Mouse (Mus musculus) yolk sac, embryonic 10.5 days (tissue): ENCODE data around the gene Platr17.

Source experiments
- DNase-seq: peaks from one replicate; pipeline ENCODE4 v3.0.0-alpha.2; 2017; ENCODE audit warnings: low spot score

The Platr17 gene

DNA sequence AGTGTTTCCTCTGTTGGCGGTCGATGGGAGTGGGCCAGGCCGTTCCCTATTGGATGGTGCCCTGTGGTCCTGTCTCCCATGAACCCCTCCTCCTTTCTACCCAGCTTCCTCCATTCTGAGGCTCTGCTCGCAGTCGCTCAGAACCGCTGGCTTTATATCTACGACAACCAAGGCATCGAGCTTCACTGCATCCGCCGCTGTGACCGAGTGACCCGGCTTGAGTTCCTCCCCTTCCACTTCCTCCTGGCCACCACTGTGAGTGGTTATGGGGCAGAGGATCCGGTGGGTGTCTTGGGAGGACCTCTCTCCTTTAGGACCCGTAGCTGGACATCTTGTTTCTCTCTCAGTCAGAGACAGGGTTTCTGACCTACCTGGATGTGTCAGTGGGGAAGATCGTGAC lies 38.5 kb downstream of the Platr17 start:
- no peak for DNase-seq

DNA sequence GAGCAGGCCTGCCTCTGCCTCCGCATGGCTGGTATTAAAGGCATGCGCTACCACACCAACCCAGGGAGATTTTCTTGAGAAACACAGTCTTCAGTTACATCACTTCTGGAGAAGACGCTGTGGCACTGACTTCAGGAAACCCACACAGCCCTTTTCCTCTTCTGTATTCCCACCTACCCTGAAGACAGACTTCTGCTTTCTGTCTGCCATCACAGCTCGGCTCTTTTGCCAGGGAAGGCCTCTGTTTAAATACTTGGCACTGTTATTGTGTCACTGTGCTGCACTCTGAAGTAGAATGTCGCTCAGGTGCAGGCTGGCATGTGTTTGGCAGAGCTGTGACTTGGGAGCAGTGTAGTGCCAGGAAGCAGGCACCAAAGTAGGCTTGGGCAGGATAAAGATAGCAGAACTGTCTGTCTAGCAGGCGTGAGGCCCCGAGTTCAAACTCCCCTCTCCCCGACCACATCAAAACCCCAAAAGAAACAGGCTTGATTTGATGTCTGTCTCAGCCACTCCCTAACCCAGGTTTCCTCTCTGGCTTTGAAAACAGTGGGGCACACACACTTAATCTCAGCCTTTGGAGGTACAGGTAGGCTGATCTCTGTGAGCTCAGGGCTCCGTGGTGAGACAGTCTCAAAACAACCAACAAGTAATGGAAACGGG lies 42.6 kb downstream of the Platr17 start:
- no peak for DNase-seq

DNA sequence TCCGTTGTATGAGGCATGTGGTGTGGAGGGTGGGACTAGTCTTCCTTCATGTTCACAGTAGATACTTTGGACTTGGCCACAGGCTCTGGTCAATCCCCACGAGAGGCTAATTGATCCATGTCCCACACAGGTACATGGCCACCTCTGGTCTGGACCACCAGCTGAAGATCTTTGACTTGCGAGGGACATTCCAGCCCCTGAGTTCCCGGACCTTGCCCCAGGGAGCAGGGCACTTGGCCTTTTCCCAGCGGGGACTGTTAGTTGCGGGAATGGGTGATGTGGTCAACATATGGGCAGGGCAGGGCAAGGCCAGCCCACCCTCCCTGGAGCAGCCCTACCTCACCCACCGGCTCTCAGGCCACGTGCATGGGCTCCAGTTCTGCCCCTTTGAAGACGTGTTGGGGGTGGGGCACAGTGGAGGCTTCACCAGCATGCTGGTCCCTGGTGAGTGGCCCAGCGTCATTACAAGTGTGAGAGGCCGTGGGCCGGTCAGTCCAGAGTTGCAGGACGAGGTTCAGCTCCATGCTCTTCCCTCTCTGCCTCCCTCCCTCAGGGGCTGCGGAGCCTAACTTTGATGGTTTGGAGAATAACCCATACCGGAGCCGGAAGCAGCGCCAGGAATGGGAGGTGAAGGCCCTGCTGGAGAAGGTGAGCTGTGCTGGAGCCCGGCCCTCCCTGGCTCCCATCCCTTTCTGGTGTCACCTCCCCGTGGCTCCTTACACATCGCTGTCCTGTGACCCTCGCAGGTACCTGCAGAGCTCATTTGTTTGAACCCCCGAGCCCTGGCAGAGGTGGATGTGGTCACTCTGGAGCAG lies 43.4 kb downstream of the Platr17 start:
- no peak for DNase-seq

DNA sequence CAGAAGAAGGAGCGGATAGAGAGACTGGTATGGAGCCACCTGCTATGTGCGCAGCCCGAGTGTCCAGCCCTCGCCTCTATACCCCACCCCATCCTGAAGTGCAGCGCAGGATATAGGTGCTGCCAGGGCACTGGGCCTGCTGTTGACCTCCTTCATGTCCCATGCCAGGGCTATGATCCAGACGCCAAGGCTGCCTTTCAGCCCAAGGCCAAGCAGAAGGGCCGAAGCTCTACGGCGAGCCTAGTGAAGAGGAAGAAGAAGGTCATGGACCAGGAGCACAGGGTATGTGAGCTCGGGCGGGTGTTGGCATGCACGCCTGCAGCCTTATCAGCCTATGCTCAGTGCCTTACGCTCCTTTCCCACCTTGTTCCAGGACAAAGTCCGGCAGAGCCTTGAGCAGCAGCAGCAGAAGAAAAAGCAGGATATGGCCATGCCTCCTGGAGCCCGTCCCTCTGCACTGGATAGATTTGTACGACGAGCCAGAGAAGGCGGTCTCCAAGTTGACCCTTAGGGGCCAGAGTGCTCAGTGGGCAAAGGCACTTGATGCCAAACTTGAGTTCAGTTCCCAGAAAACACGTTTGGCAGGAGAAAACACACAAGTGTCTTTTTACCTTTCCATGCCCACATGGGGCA lies 44.1 kb downstream of the Platr17 start:
- peak; percentile 46 for DNase-seq

DNA sequence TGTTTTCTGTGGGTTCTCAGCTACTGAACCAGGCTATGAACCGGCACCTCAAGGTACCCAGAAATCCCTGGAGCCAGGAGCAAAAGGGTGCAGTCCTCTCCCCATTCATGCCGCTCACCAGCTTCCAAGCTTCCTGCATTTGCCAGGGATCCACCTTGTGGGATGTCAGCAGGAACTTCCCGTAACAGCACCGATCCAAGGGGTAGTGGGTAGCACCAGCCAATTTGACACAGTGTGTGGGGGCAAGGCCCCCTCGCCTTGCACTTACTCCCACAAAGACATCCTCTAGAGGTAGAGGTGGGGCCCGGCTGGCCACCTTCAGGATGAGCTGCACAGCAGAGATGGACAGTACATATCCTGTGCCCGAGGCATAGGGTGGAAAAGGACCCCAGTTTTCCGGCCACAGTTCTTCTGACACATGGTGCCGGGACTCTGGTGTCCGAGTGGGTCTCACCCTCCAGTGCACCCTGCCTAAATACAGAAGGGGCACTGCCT lies 45.2 kb downstream of the Platr17 start:
- DNase-seq: no peak

DNA sequence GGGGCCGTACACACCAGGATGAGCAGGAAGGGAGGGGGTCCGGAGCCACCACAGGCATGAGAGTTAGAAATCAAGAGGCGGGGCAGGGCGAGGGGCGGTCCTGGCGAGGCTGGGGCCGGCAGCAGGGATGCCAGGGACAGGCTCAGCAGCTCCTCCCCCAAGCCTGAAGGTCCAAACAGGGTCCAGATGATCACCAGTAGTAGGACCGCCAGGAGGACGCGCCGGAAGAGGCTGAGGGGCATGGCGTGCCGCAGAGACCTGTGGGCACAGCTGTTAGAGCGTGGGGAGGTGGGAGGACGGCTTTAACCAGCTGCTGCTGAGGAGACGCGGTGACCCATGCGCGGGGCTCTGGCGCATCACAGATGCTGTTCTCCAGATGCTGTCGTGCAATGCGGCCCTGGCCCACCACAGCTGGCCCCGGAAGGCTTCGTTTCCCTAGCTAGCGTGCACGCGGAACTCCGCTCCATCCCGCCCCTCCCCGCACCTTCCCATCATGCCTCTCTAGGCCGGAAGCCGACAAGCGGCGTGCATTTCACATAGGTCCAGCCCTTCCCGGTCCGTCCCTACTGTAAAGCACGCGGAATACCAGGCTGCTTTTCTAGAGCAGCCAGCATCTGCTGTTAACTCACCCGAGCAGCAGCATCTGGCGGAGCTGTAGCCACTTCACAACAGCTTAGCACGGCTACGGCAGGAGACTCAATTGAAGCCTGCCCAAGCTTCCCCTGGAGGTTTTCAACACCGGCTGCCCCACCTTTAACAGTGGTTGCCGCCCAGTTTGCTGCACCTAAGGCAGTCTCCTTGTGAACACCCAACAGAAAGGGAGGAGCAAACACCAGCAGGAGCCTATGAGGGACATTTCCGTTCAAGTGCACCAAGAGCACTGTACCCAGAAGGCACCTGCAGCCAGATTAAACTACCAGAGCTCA lies 46.3 kb downstream of the Platr17 start, which contains the start of gene B3galt4:
Gene B3galt4, minus strand, starts transcription at position 468 of the 926 bp plus-strand sequence.
- DNase-seq: peak; percentile 90

DNA sequence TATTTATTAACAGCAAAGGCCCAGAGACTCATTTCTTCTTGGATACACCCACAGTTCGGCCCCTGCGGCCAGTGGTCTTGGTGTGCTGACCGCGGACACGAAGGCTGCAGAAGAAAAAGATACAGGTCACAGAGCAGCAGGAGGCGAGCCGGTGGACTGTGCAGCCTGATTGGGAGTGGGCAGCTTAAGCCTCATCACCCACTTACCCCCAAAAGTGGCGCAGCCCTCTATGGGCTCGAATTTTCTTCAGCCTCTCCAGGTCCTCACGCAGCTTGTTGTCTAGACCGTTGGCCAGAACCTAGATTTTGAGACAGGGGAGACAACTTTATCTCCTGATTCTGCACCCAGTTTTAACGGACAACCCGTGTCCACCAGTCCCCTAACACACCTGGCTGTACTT lies 47.1 kb downstream of the Platr17 start:
- DNase-seq: peak; percentile 31

DNA sequence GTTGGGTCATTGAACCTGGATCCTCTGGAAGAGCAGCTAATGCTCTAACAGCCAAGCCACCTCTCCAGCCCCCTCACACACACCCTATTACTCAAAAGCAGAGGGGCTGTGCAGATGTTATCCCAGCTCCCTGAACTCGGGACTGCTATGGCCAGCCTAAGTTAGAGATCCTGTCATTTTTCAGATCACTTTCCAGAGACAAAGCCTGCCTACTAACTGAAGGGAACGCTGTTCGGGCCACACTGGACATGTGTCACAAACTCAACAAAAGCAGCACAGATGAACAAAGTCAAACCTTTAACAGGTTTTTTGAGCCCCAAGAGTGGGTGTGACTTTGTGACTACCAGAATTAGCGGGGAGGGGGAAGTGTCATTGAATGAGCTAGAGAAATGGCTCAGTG lies 47.9 kb downstream of the Platr17 start:
- no peak for DNase-seq

DNA sequence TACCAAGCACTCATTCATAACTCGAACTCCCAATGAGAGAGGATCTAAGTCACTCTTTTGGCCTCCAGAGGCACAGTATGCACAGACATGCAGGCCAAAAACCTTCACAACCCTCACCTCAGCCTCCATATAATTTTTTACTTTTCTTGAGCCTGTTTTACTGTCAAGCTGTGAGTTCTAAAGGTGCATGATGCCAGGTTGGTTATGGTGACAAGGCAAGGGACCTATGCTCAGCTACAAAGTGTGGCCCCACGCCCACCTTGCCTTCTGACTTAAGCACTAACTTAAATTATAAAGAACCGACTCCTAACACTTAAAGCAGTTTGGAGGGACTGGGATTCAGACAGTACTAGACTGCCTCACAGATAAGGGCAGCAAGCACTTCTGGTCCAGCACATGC lies 48.4 kb downstream of the Platr17 start:
- no peak for DNase-seq

DNA sequence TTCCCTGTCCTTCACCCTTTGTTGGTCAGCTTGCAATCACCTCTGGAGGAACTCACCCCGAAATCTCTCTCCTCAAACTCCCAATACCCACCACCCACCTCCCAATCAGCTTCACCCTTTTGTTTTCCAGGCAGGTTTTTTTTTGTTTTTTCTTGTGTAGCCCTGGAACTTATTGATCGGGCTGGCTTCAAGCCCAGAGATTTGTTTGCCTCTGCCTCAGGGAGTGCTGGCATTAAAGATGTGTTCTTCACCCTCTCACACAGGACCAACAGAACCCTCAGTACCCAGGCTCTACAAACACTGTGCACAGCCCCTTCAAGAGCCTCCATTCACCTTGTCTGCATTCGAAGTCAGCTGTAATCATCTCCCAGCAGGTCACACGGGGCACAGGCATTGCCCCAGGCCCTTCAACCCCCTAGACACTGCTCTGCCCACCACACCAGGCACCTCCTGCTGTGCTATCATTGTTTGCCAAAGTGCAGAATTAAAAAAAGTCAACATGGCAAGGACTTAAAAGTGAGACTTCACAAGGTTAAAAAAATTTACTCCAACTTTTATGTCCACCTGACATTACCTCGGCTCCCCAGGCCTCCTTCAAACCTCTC lies 49.1 kb downstream of the Platr17 start:
- no peak for DNase-seq

DNA sequence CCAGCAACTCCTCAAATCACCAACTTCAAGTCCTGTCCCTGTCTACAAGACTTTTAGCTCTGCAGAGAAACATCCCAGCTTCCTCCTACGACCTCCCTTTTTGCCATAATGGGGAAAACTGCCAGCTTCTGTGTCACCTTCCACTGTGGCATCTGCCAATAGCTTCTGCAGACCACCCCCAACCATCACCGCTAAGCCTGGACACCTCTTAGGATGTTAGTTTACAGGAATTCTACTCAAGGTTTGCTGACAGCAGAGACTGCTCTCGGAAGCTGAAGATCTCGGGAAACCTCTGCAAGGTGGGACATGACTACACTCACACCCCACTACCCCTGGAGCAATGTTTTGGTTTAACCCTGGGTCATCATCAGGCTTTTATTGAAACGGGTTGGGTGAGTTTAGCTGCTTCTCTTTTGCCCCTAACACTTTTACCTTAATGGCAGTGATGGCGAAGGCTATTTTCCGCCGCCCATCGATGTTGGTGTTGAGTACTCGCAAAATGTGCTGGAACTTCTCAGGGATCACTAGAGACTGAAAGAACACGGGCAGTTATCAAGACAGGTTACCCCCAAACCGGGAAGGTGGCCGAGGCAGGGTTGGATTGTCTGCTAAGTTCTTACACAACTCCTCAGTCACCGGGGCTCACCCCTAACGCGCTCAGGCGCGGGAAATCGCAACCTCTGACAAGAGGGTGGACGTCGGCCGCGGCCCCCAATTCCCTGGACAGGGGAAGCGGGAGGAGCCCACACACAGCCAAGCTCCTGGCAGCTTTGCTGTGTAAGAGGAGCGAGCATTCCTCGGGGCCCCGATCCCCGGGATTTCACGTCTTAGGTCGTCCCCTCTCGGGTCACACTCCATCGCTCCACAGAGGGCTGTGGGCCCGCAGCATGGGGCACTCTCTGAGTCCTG lies 50.0 kb downstream of the Platr17 start:
- no peak for DNase-seq

DNA sequence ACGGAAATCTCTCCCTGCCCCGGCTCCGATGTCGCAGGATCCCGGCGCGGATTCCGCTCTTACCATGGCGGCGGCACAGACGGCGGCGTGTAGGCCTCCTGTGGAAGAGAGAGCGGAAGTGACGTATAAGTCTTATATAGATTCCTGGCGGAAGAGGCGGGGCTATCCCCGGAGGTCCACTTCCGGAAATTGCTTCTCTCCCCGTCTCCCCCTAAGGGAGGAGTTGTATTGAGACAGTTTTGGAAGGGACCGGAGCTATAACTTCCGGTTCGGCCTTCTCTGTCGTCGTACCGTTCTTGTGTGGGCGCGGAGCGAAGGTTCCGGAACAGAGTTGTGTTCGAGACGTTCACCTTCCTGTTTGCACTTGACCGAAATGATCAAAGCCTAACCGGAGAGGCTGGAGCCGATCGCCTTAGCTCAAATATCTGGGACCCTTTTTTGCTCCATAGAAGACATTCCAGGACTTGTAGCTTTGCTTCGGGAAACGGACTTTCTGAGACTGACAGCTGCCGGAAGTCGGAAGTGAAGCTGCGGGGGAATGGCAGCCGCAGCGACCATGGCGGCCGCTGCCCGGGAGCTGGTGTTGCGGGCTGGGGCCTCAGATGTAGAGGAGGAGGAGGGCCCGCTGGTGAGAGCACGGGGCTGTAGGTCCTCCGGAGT lies 50.8 kb downstream of the Platr17 start, which contains the start of the genes Vps52 and Rps18:
Gene Vps52, plus strand, starts transcription at position 258 of the 660 bp plus-strand sequence.
Gene Rps18, minus strand, starts transcription at position 447 of the 660 bp plus-strand sequence.
- DNase-seq: peak; percentile 95
